Mouse (Mus musculus) testis, postnatal 10 days (tissue): ENCODE results near the gene Sox21.

Experiments
- DNase-seq: peaks from one replicate; pipeline ENCODE4 v3.0.0; 2021; ENCODE audit warnings: low spot score

Gene Sox21

DNA sequence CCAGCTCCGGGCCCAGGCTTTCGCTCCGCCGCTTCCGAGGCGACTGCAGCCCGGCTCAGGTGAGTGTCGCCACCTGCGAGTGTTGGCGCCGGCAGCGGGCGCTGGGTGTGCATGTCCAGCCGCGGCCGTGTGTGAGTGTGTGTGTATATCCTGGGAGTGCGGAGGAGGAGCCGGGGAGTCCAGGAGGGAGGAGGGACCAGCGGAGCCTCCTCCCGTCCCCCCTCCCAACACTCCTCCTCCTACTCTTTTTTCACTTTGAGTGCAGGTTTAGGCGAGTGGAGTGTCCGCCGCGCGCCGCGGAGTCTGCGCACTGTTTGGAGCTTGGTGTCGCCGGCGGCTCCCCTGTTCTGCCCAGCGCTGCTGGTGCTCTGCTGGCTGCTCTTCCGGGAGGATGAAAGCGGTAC is at the start of gene Sox21:
Gene Sox21 (minus strand): TSS at position 145 of the 404 bp plus-strand sequence.
- no peak for DNase-seq

DNA sequence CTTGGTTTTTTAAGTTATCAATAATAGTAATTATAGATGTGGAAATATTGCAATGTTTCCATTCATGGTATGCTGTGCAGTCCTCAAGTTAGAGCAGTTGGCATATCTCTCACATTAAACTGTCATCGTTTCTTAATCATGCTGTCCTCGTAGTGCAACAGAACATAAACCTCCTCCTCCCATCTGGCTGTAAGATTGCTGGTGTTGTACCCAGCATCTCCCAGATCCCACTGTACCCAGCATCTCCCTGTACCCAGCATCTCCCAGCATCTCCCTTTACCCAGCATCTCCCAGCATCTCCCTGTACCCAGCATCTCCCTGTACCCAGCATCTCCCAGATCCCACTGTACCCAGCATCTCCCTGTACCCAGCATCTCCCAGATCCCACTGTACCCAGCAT is 49.3 kb upstream of the Sox21 start:
- DNase-seq: no peak

DNA sequence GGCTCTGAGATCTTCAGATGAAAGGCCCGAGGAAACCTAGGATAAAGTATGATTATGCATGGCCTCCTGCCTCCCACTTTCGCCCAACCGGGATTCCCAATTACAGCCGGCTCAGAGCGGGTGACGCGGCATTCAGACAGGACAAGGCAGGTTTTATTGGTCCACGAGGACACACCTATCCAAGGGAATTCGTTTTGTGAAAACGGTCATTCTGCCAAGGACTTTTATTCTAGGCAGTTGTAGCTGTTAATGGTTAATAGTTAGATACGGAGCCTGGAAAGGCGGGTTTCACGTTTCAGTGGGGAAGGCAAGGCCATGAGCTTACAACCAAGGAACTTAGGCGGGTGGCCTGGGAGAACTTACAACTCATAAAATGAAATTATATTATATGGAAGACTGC is 46.1 kb upstream of the Sox21 start:
- DNase-seq: no peak

DNA sequence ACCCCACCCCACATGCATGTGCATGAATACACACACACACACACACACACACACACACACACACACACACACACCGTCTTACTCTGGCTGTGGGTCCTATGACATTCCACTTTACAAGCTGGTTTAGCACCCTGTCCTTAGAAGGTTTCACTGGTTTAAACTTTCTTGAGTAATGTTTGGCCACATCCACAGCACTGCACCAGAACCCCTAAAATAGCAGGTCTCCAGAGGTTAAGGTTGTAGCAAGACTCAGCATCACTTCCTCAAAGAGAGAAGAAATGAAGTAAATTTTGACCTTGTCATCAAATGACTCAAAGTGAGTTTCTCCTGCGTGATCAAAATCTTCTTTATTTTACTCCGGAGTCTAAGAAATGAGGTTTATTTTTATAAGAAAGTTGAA is 45.4 kb upstream of the Sox21 start:
- no peak for DNase-seq

DNA sequence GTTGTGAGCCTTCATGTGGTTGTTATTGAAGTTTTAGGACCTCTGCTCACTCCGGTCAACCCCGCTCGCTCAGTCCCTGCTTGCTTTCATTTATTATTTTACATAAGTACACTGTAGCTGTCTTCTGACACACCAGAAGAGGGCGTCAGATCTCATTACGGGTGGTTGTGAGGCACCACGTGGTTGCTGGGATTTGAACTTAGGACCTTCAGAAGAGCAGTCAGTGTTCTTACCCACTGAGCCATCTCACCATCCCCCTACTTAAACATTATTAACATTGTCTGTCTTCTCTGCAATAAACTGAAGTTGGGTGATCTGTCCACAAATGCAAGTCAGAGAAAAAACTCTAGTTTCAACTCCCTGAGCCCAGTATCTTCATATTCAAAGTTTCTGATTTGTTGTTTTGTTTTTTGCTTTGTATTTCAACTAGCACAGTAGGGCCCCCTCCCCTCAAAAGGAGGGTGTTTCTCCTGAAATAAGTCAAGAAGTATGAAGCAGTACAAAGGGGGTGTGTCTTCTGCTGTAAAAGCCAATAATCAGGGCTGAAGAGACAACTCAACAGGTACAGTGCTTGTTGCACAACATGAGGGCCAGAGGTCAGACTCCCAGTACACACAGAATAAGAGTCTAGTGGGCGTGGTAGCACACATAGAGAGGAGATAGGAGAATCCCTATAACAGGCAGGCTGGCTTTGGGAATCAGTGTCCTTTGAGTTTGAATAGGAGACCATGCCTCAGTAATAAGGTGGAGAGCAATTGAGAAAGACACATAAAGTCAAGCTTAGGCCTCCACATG is 41.1 kb upstream of the Sox21 start:
- DNase-seq: no peak

DNA sequence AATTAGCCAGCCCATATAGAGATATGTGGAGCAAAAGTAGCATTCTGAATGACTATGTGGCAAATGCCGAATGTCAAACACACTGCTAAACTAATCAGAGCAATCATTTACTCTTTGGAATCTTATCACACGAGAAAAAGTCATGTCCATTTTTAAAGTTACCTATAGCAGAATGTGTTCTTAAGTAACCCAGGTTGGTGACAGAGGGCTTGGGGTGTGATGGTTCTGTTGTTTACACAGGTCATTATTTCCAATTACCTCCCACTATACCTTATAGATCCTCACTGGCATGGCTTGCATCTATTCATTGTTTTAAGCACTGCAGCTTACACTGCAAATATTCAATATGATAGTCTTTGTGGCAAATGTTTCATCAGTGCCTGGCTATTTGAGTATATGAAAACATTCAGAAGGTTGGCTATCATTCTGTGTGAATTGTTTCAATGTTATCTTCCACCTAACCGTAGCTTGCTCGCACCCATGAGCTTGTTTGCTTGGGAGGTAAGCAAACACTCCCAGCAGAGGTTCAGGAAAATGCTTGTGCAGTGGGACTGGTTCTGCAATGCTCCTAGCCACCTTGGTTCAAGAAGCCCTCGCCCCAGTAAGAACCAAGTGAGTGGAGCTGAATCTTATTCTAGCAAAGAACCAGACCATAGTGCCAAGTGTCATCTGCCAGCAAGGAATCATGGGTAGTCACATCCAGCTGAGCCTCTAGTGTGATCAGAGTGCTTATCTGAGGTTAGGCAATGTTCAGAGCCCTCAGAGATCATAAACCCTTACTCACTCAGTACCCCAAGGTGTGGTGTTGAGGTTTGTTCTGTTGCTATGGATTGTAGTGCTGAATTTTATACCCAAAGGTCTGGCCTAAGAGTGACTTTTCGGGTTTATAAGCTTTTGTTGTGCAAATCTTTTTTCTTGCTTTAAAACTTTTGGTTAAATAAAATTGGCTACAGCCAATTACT is 36.0 kb upstream of the Sox21 start:
- no peak for DNase-seq

DNA sequence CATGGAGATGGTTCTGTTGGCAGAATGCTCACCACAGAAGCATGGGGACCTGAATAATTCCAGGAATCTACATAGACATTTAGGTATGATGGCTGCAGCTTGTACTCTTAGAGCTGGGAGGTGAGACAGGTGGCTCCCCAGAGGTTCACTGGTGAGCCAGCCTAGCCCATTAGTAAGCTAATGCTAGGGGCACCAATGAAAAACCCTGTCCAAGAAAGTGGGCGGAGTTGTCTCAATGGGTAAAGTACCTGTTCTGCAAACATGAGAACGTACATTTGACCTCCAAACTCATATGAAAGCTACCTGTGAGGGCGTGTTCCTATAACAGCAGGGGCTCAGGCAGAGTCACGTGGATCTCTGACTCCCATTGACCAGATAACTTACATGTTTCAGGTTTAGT is 32.0 kb upstream of the Sox21 start:
- no peak for DNase-seq

DNA sequence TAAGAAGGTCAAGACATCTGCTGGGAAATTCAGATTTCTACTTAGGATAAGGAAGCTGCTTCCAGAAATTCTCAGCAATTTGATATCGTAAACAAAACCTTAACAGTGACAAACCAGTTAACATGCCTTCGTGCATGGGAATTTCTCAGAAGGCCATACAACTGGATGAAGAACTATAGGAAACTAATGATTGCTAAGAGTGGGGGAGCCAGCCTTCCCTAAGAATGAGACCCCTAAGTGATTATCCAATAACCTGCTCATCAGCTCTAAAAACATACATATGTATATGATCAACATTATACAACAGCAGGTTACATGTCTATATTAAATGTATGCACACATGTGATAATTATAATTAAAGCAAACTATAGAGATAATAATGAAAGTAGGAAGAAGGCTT is 29.8 kb upstream of the Sox21 start, which contains the start of gene Gm9376:
Gene Gm9376 (plus strand): TSS at position 301 of the 400 bp plus-strand sequence.
- DNase-seq: no peak

DNA sequence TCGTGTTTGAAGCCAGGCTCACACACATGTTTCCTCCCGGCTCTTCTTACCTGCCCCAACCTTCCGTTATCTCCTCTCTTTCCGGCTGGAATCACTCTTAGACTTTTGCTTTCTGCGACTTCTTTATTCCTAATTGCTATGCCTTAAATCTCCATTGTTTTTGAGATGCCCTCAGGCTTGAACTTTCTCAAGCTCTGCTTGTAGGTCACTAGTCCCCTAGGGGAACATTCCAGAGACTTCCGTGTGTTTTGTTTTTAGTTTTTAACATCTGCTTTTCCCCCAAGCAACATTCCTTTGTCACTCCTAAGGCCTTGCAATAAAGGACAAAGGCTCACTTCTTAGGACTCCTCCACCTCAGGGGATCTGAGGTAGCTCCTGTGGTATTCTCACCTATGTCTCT is 16.6 kb upstream of the Sox21 start:
- no peak for DNase-seq

DNA sequence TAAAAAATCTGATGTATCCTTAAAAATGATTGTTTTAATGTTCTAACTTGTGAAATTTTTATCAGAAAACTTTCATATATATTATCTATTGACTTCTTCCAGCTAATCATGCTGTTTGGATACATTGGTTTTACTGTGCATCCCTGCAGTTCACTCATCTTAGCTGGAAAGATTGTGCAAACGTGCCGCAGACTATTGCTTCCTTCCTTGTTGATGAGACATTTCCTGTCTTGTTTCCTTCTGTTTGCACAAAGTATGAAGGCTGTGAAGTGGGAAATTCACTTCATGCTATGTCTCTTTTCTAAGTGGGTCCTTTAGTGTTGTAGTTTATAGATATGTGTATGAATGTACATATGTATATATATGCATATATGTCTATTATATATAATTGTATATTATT is 4.6 kb upstream of the Sox21 start:
- DNase-seq: no peak

DNA sequence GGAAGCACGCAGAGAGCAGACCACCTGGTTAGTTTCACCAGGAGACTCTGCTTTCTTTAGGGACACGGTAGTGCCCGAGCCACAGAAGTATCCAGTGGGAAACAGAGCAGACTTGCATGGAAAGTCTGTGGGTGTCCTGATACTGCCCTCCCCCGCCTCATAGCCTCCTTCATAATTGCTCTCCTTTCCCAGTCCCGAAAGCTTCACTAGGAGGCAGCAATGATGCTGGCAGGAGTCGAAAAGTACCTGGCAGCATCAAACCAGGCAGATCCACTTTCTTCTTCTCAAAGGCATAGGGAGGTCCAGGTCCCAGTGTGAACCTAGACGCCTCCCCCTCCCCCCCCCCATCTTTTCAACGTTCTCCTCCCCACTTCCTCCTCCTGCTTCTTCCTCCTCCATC is 2.5 kb upstream of the Sox21 start:
- no peak for DNase-seq

DNA sequence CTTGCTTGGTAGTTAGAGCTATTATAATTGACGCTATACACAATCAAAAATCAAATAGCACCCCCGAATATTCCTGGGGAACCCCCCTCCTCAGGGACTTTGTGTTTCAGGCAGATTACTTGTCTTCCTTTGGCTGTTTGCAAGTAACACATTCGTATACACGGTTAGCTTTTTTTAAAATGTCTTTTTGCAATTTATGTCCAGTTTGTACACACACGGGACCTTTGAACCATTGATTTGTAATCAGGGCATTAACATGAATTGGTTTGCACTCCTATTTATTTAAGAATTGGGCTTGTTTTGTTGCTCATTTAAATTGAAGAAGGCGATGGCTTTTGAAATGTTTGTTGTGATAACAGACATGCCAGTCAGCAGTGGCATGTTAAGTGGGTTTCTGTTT is 956 bp upstream of the Sox21 start:
- no peak for DNase-seq

DNA sequence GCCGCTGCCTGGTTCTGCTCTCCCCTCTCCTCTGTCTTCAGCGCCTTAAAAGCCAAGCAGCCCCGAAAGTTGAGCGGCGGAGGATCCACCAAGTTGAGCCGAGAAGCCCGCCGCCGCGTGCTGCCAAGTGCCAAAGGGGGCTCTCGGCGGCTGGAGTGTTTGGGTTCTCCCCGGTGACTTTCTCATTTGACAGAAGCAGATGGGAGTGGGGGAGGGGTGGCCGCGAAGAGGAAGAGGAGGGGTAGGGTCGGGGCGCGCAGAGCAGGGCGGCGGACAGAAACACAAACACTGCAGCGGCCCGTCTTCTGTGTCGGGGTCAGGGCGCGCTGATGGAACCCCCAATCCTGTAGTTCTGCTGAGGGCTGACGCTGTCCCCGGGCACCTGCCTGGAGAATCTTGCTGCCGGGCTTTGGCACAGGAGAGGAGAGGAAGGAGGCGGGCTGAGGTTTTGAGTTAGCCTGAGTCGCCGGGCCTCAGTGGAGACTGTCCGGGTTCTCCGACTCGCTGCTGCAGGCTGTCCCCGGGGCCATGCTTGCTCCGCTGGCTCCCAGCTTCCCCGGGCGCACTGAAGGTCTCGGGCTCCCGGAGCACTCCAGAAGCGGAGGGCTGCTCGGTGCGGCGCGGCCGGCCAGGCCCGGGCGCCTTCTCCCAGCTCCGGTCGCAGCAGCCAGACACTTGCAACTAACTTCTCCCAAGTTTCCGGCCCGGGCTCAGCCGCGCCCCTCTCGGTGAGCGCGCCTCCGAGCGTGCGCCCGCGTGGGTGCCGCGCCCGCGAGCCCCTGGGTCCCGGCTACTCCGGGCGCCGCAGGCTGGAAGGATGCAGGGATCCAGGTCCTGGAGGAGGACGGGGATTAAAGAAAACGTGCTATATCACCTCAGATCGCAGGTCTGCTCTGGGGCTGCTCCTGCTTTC is 601 bp downstream of the Sox21 start:
- DNase-seq: peak; percentile 46

DNA sequence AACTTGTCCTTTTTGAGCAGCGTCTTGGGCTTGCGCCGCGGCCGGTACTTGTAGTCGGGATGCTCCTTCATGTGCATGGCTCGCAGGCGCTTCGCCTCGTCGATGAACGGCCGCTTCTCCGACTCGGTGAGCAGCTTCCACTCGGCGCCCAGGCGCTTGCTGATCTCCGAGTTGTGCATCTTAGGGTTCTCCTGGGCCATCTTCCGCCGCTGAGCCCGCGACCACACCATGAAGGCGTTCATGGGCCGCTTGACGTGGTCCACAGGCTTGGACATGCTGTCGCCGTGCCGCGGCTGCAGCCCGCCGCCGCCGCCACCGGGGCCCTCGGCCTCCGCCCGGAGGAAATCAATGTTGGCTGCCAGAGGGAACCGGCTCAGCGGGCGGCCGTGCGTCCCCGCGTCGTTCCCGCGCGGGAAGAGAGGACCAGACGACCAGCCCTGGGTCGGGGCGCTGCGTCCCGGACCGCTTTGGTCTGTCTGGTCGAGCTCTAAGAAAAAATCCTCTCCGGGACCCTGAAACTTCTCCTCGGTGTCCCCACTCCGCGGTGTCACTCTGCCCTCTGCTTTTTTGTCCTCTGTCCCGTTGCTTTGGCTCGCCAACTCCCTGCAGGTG is 1.4 kb downstream of the Sox21 start:
- peak; percentile 45 for DNase-seq

DNA sequence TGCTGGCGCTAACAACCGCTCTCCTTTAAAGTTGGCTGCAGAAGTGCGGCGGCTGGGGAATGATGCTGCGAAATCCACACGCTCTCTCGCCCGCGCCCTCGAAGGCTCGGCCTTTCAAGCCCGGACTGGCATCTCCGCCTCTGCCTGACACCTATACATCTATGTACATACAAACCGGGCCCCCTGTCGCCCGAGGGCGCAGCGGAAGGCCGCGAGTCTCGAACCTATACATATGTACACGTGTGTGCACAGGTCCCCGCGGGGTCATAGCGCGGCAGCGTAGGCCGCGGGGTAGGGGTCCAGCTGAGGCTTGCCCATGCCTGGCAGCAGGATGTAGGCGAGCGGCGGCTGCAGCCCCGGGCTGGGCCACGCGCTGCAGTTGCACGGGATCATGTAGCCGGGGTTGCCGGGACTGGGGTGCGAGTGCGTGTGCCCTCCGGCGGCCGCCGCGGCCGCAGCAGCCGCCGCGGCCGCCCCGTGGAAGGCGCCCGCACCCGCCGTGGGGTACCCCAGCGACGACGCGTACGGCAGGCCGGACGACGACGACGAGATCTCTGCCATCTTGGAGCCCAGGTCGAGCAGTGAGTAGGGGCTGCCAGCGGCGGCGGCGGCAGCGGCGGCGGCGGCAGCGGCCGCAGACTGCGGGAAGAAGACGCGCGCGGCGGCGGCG is 2.2 kb downstream of the Sox21 start:
- peak; percentile 45 for DNase-seq

DNA sequence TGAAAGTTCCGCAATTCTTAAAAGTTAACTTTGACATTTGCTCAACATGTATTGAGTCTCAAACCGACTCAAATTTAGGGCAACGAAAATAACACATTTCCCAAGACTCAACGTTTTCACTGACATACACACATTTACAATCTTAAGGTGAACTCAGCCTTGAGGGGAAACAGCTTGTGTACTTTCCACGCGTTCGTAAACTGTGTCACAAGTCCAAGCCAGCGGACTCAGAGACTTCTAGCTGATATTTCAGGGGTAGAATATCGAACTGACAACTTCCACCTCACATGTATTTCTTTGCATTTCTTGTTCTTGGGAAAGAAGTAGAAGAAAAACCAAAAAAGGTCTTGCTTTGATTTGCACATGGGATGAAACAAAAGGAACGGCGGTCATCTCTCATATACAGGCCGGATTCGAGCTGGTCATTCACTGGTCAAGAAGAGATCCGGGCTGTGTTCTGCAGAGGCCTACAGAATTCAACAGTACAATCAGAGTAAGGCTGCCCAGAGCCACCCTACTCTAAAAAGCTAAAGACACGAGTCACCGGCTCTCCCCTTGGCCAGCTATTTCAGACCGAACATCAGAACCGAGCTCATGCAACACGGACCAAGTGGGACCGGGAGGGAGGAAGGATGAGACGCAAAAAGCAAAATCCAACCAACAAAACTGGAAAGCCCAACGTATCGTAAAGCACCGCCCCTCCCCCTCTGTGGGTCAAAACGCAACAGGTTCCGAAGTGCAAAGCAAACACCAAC is 2.9 kb downstream of the Sox21 start:
- DNase-seq: no peak

DNA sequence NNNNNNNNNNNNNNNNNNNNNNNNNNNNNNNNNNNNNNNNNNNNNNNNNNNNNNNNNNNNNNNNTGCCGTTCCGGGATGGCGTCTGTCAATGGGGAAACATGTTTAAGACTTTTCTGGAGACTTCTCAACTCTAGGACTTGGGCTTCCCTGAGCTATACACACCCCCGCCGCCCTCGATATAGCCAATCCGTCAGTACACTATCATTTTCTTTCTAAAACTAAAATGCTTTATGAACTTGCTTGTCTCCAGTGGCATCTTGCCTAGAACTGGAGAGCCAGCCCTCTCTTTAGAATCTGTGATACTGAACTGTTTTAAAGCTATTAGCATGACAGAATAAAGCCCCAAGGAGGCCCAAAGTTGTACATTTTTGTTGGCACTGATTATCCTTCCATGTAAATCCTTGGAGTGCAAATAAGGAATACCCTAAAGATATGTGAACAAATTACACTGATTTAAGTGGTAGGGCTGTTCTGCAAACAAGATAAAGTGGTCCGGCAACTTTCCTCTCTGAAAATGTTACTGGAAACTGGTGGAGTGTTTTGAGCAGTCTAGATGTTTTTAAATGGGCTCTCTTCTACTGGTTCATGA is 4.4 kb downstream of the Sox21 start:
- no peak for DNase-seq

DNA sequence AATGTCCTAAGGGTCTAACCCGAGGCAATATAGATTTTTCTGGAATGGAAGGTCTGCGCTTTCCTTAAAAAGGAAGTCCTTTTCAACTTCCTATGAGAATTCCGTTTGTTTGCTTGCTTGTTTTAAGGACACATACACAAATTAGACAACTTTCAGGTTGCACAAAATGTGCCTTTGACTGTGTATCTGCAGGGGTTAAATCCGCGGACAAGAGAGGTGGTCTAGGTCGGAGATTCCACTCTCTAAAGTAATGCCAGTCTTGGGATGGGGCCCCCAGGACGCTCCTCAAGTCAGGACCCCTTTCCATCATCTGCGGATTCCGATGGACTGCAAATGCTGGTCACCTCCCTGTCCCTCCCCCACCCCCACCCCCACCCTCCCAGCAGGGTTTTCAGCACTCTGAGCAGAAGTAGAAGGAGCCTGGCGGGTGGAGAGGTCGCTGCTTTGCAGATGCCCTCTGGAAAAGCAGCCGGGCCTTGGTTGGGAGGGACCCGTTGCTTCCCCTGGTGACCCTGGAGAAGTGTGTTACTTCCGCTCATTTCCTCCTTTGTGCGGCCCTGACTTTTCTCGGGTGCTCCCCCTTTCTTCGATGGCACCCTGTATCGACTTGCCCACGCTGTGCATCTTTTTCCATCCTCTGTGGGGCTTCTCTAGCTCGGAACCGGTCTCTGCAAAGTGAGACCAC is 10.2 kb downstream of the Sox21 start:
- no peak for DNase-seq

DNA sequence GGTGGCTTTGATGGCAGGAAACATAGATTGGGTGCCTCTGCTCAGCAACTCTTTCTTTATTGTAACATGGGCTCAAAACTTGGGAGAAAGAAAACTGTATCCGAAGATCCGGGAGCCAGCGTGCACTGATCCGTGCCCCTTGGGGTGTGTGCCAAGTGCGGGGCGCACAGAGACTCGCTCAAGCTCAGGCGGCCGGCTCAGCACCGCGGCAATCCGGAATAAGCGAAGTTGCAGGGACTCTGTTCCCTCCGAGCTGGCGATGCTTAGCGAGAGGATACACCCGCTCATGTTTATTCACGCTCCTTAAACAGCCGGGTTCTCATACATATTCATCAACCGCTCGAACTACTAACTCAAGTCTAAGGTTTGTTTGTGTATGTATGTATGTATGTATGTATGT is 10.9 kb downstream of the Sox21 start:
- no peak for DNase-seq
